Mouse (Mus musculus) naive thymus-derived CD4-positive, alpha-beta T cell, adult 2 months (primary cell): ENCODE results near the gene Rap1gap.
A peak's percentile ranks its signal among the peaks of the same experiment; 100 is the strongest.

Experiments
- DNase-seq: peaks from one replicate; pipeline ENCODE4 v3.0.0-alpha.2; 2011; ENCODE audit warnings: low read depth

Rap1gap gene

GRCm38 (mm10) chr4:137664433-137664979, at the start of gene Rap1gap:
Gene Rap1gap (plus strand): TSS chr4:137664726.
- peak; percentile 32 for DNase-seq

GRCm38 (mm10) chr4:137622847-137623246, 41.7 kb upstream of the Rap1gap start:
- DNase-seq = no peak

- DNase-seq = no peak
Observed at GRCm38 (mm10) chr4:137627476-137628235, 36.9 kb upstream of the Rap1gap start.

- DNase-seq = no peak
Observed at GRCm38 (mm10) chr4:137628400-137628799, 36.1 kb upstream of the Rap1gap start.

- no peak for DNase-seq
Observed at GRCm38 (mm10) chr4:137629354-137629753, 35.2 kb upstream of the Rap1gap start.

GRCm38 (mm10) chr4:137630153-137630552, 34.4 kb upstream of the Rap1gap start:
- DNase-seq = no peak

- no peak for DNase-seq
Observed at GRCm38 (mm10) chr4:137631596-137631995, 32.9 kb upstream of the Rap1gap start.

GRCm38 (mm10) chr4:137633394-137633793, 31.1 kb upstream of the Rap1gap start:
- no peak for DNase-seq

GRCm38 (mm10) chr4:137636597-137636996, 27.9 kb upstream of the Rap1gap start:
- no peak for DNase-seq

GRCm38 (mm10) chr4:137641556-137641955, 23.0 kb upstream of the Rap1gap start:
- peak; percentile 66 for DNase-seq

- no peak for DNase-seq
Observed at GRCm38 (mm10) chr4:137642101-137642500, 22.4 kb upstream of the Rap1gap start.

- no peak for DNase-seq
Observed at GRCm38 (mm10) chr4:137643459-137643858, 21.1 kb upstream of the Rap1gap start.

- no peak for DNase-seq
Observed at GRCm38 (mm10) chr4:137646262-137646661, 18.3 kb upstream of the Rap1gap start.

GRCm38 (mm10) chr4:137647648-137648047, 16.9 kb upstream of the Rap1gap start:
- DNase-seq = no peak

GRCm38 (mm10) chr4:137648230-137648629, 16.3 kb upstream of the Rap1gap start:
- no peak for DNase-seq

- no peak for DNase-seq
Observed at GRCm38 (mm10) chr4:137650912-137651311, 13.6 kb upstream of the Rap1gap start.

GRCm38 (mm10) chr4:137652835-137653346, 11.6 kb upstream of the Rap1gap start:
- DNase-seq = no peak

- DNase-seq = no peak
Observed at GRCm38 (mm10) chr4:137655241-137656031, 9.1 kb upstream of the Rap1gap start.

- DNase-seq = no peak
Observed at GRCm38 (mm10) chr4:137657674-137658073, 6.9 kb upstream of the Rap1gap start.

- DNase-seq = no peak
Observed at GRCm38 (mm10) chr4:137659541-137659940, 5.0 kb upstream of the Rap1gap start.

- no peak for DNase-seq
Observed at GRCm38 (mm10) chr4:137660364-137661077, 4.0 kb upstream of the Rap1gap start.

GRCm38 (mm10) chr4:137661078-137661450, 3.5 kb upstream of the Rap1gap start:
- DNase-seq = no peak
